Mouse (Mus musculus) midbrain, embryonic 11.5 days (tissue): Measurements from ENCODE around the gene Avil. TPM values are rescaled to one million over a fixed set of nuclear protein-coding genes. Genes with fewer than 3 reads are reported as not detected.
A peak's percentile ranks its signal among the peaks of the same experiment; 100 is the strongest.

ENCODE experiments used
- ATAC-seq: fragments of 200-750 bp; cut with Nextera tagmentation; 2 replicates; pipeline ENCODE4 v1.8.0; 2017; ENCODE audit warnings: moderate TSS enrichment, moderate library complexity; ENCODE audit not compliant: low FRiP score
- DNase-seq: peaks from one replicate; pipeline ENCODE4 v3.0.0; 2015; ENCODE audit warnings: low spot score; ENCODE audit errors: missing footprints
- H3K27ac ChIP-seq: fragments of 300-500 bp; sonication (generic); 2 replicates; pipeline ENCODE4 v1.5.1; 2014; ENCODE audit warnings: low read depth, low read length
- H3K27me3 ChIP-seq: fragments of 300-500 bp; sonication (generic); 2 replicates; pipeline ENCODE4 v1.6.1; 2014; ENCODE audit warnings: mild to moderate bottlenecking, low read length, moderate library complexity, mixed read lengths; ENCODE audit not compliant: control insufficient read depth, insufficient read depth
- H3K36me3 ChIP-seq: fragments of 300-500 bp; sonication (generic); 2 replicates; pipeline ENCODE4 v1.6.1; 2014; ENCODE audit warnings: mild to moderate bottlenecking, low read length, moderate library complexity, mixed read lengths; ENCODE audit not compliant: control insufficient read depth, insufficient read depth
- H3K4me1 ChIP-seq: fragments of 300-500 bp; sonication (generic); 2 replicates; pipeline ENCODE4 v1.6.1; 2014; ENCODE audit warnings: low read length; ENCODE audit not compliant: control insufficient read depth, insufficient read depth
- H3K4me2 ChIP-seq: fragments of 300-500 bp; sonication (generic); 2 replicates; pipeline ENCODE4 v1.6.1; 2014; ENCODE audit warnings: mild to moderate bottlenecking, moderate library complexity
- H3K4me3 ChIP-seq: fragments of 300-500 bp; sonication (generic); 2 replicates; pipeline ENCODE4 v1.5.1; 2014; ENCODE audit warnings: low read depth, low read length
- H3K9ac ChIP-seq: fragments of 300-500 bp; sonication (generic); 2 replicates; pipeline ENCODE4 v1.6.1; 2014; ENCODE audit warnings: low read length
- H3K9me3 ChIP-seq: fragments of 300-500 bp; sonication (generic); 2 replicates; pipeline ENCODE4 v1.6.1; 2016; ENCODE audit warnings: low read length; ENCODE audit not compliant: control insufficient read depth
- WGBS: fragments of 180-500 bp; shearing (Covaris S2); extraction: QIAGEN DNeasy Blood & Tissue Kit; methylation state at CpG from one replicate; pipeline ENCODE4 v1.1.7; 2014; 5-methylcytosine and 5-hydroxymethylcytosine counted together
- polyA plus RNA-seq: library from polyadenylated mRNA; unstranded; fragments of >200 nt; fragmentation: Nextera tagmentation; extraction: Ambion mirVana; gene quantifications from 2 replicates; pipeline ENCODE4 v1.2.1, GENCODE M21; 2014

Avil gene
- polyA plus RNA-seq, 1 experiment from 2014 or later: 1.6 TPM

GRCm38 (mm10) chr10:127047954-127048353 is 47.4 kb downstream of the Avil start, which contains the start of gene Cyp27b1:
Cyp27b1 (plus strand) TSS chr10:127048250.
- Histone ChIP-seq H3K9me3 (no peaks in the 10 kb centered on the region), H3K4me2 (no peak within 1 kb of the TSS; the same call in 1 of the 2 replicates), H3K27ac (no peak within 1 kb of the TSS), H3K27me3 (peaks cover 39% of the 10 kb centered on the region), H3K4me1 (peaks cover 7% of the 10 kb centered on the region), H3K4me3 (peak within 1 kb of the TSS; percentile 0; the same call in 1 of the 2 replicates), H3K36me3 (no peaks in the 10 kb centered on the region), H3K9ac (no peak within 1 kb of the TSS)
- no peak for DNase-seq
- no peak for ATAC-seq
- 29% methylated on average over 5 of the region's 5 CpGs for WGBS

- H3K27me3 ChIP-seq: peaks cover 39% of the 10 kb centered on the region
- H3K4me2 ChIP-seq: no peak overlapping the region; the same call in 1 of the 2 replicates
- ATAC-seq (no peak), DNase-seq (no peak)
- 3% methylated on average over 35 of the region's 35 CpGs for WGBS
- H3K27ac ChIP-seq: no peak overlapping the region
- H3K9me3 ChIP-seq: no peaks in the 10 kb centered on the region
- H3K9ac ChIP-seq: no peak overlapping the region
- peaks cover 7% of the 10 kb centered on the region for H3K4me1 ChIP-seq
- H3K36me3 ChIP-seq: no peaks in the 10 kb centered on the region
- peak overlapping the region; percentile 0 for H3K4me3 ChIP-seq
These were observed 48.3 kb downstream of the Avil start for GRCm38 (mm10) chr10:127048608-127049394.

- no peaks in the 10 kb centered on the region for H3K9me3 ChIP-seq
- ATAC-seq: no peak; the same call in 1 of the 2 replicates
- peaks cover 7% of the 10 kb centered on the region for H3K4me1 ChIP-seq
- WGBS: 4% methylated on average over 29 of the region's 29 CpGs
- H3K4me3 ChIP-seq: peak overlapping the region; percentile 0
- H3K27ac ChIP-seq: no peak overlapping the region
- no peak overlapping the region; the same call in 1 of the 2 replicates for H3K4me2 ChIP-seq
- H3K9ac ChIP-seq: no peak overlapping the region
- DNase-seq: no peak
- 0 out of 2 replicates have a peak, but pooled peaks cover 2% of the 10 kb centered on the region for H3K36me3 ChIP-seq
- H3K27me3 ChIP-seq: peaks cover 39% of the 10 kb centered on the region
These were observed 49.0 kb downstream of the Avil start for GRCm38 (mm10) chr10:127049395-127050118.

- Histone ChIP-seq H3K9ac (no peak overlapping the region), H3K36me3 (0 out of 2 replicates have a peak, but pooled peaks cover 2% of the 10 kb centered on the region), H3K4me2 (no peak overlapping the region), H3K27me3 (peaks cover 39% of the 10 kb centered on the region), H3K9me3 (no peaks in the 10 kb centered on the region), H3K4me1 (peaks cover 7% of the 10 kb centered on the region), H3K4me3 (no peak overlapping the region), H3K27ac (no peak overlapping the region)
- no peak for ATAC-seq
- 22% methylated on average over 10 of the region's 10 CpGs for WGBS
- no peak for DNase-seq
These were observed 49.6 kb downstream of the Avil start for GRCm38 (mm10) chr10:127050119-127050474.

- H3K9me3 ChIP-seq: no peaks in the 10 kb centered on the region
- H3K36me3 ChIP-seq: peaks cover 13% of the 10 kb centered on the region; the same call in 1 of the 2 replicates
- WGBS: 73% methylated on average over 4 of the region's 4 CpGs
- no peak overlapping the region for H3K27ac ChIP-seq
- ATAC-seq (no peak), DNase-seq (no peak)
- H3K4me2 ChIP-seq: no peak overlapping the region
- peaks cover 12% of the 10 kb centered on the region for H3K4me1 ChIP-seq
- no peak overlapping the region for H3K9ac ChIP-seq
- H3K4me3 ChIP-seq: no peak overlapping the region
- peaks cover 18% of the 10 kb centered on the region for H3K27me3 ChIP-seq
These were observed 54.1 kb downstream of the Avil start for GRCm38 (mm10) chr10:127054646-127055045.

GRCm38 (mm10) chr10:127055406-127055805 is 54.9 kb downstream of the Avil start:
- no peaks in the 10 kb centered on the region for H3K9me3 ChIP-seq
- ATAC-seq (no peak), DNase-seq (no peak)
- H3K27ac ChIP-seq: no peak overlapping the region
- no peak overlapping the region for H3K4me2 ChIP-seq
- peaks cover 15% of the 10 kb centered on the region for H3K4me1 ChIP-seq
- peaks cover 13% of the 10 kb centered on the region; the same call in 1 of the 2 replicates for H3K36me3 ChIP-seq
- no peak overlapping the region for H3K9ac ChIP-seq
- 92% methylated on average over 8 of the region's 8 CpGs for WGBS
- peaks cover 10% of the 10 kb centered on the region for H3K27me3 ChIP-seq
- no peak overlapping the region for H3K4me3 ChIP-seq

GRCm38 (mm10) chr10:127056490-127056889 is 56.0 kb downstream of the Avil start:
- Histone ChIP-seq H3K4me3 (no peak overlapping the region), H3K36me3 (peaks cover 13% of the 10 kb centered on the region; the same call in 1 of the 2 replicates), H3K4me2 (no peak overlapping the region), H3K4me1 (peaks cover 21% of the 10 kb centered on the region), H3K9me3 (no peaks in the 10 kb centered on the region), H3K9ac (no peak overlapping the region), H3K27me3 (no peaks in the 10 kb centered on the region; the same call in 1 of the 2 replicates), H3K27ac (no peak overlapping the region)
- WGBS: 92% methylated on average over 19 of the region's 20 CpGs
- ATAC-seq: no peak
- DNase-seq: no peak

- ATAC-seq (peak; percentile 30), DNase-seq (peak; percentile 96)
- Histone ChIP-seq H3K27ac (no peak overlapping the region), H3K36me3 (peaks cover 13% of the 10 kb centered on the region; the same call in 1 of the 2 replicates), H3K27me3 (no peaks in the 10 kb centered on the region; the same call in 1 of the 2 replicates), H3K9me3 (no peaks in the 10 kb centered on the region), H3K9ac (peak overlapping the region; percentile 90), H3K4me1 (peaks cover 25% of the 10 kb centered on the region), H3K4me3 (peak overlapping the region; percentile 78), H3K4me2 (peak overlapping the region; percentile 93)
- under 1% methylated on average over 9 of the region's 9 CpGs for WGBS
These were observed 57.7 kb downstream of the Avil start for GRCm38 (mm10) chr10:127058161-127058560.
